Mouse (Mus musculus) testis, adult 2 months (tissue): ENCODE results near the gene Cadm2.

ENCODE experiments used
- CTCF ChIP-seq: fragments of 200-500 bp; IDR thresholded peaks from 2 replicates; pipeline ENCODE4 v1.5.1; 2012; ENCODE audit warnings: low read depth, mild to moderate bottlenecking, inconsistent platforms, low read length, moderate library complexity; ENCODE audit not compliant: control insufficient read depth, insufficient read depth, insufficient replicate concordance
- POLR2A ChIP-seq: fragments of 200-500 bp; IDR thresholded peaks from 2 replicates; pipeline ENCODE4 v1.6.1; 2012; ENCODE audit warnings: low read depth, mild to moderate bottlenecking, inconsistent platforms, low read length, moderate library complexity; ENCODE audit not compliant: control insufficient read depth

GRCm38 (mm10) chr16:67591015-67591414 lies 29.7 kb downstream of the Cadm2 start:
- no peak for TF ChIP-seq CTCF
- TF ChIP-seq POLR2A: no peak
